Mouse (Mus musculus) testis, postnatal 14 days (tissue): Measurements from ENCODE around the gene Mafg.

ENCODE experiments used
- DNase-seq: peaks from one replicate; pipeline ENCODE4 v3.0.0; 2021; ENCODE audit warnings: low spot score

The Mafg gene

DNA sequence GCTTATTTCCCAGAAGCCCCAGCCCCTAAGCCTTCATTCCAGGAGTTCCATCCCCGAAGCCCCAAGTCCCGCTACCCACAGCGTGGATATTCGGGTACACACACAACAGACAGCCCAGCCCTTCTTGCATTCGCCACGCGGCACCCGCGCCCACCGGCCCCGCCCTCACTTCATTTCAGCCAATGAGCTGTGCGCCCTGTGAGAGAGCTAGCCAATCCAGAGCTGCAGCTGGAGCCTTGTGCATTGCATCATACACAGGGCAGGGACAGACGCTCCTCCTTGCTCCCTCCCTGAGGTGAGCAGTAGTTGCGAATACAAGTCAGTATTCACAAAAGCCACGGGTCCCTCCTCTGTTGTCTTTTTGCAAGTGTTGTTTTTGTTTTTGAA lies 10.2 kb upstream of the Mafg start, which contains the start of gene Pycr1:
Gene Pycr1 (minus strand): TSS at position 169 of the 387 bp plus-strand sequence.
- DNase-seq = peak; percentile 90

- no peak for DNase-seq
These were observed 9.7 kb upstream of the Mafg start for GRCm38 (mm10) chr11:120642939-120643600.

DNA sequence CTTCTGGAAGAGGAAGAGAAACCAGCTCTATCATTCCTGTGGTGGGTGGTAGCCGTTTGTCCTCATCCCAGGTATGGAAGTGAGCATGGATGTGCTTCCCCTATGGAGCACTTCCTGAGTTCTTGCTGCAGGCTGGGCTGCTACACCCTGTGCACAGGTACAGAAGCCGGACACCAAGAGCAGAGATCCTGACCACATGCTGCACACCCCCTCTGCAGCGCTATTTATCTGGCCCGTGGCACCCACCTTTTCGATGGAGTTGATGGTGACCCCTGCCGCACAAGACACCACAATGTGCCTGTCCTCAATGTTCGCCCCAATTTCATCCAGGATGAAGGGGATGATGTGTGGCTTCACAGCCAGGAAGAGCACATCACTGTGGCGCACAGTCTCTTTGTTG lies 8.5 kb upstream of the Mafg start:
- DNase-seq = no peak

DNA sequence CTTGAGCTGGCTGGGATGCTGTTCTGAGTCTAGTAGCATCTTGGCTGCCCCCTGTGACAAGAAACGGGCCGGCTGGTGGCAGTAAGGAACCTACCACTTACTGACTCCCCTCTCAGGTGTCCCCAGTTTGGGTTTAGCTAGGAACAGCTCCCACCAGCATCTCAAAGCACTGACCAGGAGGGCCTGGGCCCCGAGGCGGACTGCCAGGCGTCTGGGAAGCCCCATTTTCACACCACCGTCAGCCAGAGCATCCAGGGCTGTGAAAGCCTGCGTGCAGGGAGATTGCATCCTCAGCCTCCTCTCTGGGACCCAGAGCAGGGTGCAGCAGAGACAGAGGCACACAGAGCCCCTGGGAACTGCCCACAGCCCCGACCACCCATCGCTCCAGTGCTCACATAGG lies 7.9 kb upstream of the Mafg start:
- DNase-seq = no peak

GRCm38 (mm10) chr11:120634810-120635209 lies 1.4 kb upstream of the Mafg start:
- DNase-seq = no peak

GRCm38 (mm10) chr11:120632559-120633519 lies 561 bp downstream of the Mafg start:
- peak; percentile 75 for DNase-seq

- DNase-seq = no peak
These were observed 1.5 kb downstream of the Mafg start for GRCm38 (mm10) chr11:120631726-120632448.

- no peak for DNase-seq
These were observed 2.3 kb downstream of the Mafg start for GRCm38 (mm10) chr11:120630881-120631725.

- no peak for DNase-seq
These were observed 3.0 kb downstream of the Mafg start for GRCm38 (mm10) chr11:120630401-120630871.

- DNase-seq = no peak
These were observed 3.5 kb downstream of the Mafg start for GRCm38 (mm10) chr11:120629911-120630310.

DNA sequence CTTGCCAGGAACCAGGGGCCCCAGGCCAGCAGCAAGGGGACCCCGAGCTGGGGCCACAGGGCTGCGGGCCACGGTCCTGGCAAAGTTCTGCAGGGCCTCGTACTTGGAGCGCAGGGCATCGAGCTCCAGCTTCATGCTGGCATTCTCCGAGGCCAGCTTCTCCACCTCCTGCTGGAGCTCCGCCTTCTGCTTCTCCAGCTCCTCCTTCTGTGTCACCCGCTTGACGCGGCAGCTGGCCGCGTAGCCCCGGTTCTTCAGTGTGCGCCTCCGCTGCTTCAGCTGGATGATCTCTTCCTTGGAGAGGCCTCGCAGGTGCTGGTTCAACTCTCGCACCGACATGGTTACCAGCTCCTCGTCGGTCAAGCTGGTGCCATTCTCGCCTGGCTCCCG lies 4.1 kb downstream of the Mafg start:
- no peak for DNase-seq

DNA sequence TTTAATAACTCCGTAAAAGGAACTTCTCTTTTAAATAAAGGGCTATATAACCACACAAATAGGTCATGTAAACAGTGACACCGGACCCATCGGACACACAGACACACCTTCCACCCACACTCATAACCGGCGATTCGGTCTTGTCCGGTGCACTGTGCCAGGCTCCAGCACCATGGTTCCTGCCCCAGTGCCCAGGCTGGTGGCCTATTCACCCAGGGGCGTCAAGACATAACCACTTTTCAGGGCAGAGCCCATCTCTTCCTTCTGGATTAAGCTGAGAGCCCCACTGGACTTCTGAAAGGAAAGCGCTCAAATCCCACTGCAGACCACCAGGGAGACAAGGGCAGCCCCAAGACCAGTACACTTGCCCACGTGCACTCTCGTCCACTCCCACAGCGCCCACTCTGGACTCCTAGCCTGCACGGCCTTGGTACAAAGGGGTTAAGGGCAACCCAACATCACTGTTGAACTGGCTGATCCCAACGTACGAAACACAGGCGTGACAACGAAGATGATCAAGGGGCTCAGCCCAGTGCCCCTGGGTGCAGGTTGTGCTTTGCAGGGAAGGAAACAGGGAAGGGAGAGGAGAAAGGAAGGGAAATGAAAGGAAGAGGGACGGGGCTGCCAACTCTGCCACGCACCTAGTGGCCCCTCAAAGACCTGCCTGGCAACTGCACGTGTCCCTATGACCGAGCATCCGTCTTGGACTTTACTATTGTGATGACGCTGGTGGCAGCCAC lies 4.6 kb downstream of the Mafg start:
- DNase-seq = no peak

GRCm38 (mm10) chr11:120627468-120628300 lies 5.7 kb downstream of the Mafg start:
- DNase-seq = no peak

DNA sequence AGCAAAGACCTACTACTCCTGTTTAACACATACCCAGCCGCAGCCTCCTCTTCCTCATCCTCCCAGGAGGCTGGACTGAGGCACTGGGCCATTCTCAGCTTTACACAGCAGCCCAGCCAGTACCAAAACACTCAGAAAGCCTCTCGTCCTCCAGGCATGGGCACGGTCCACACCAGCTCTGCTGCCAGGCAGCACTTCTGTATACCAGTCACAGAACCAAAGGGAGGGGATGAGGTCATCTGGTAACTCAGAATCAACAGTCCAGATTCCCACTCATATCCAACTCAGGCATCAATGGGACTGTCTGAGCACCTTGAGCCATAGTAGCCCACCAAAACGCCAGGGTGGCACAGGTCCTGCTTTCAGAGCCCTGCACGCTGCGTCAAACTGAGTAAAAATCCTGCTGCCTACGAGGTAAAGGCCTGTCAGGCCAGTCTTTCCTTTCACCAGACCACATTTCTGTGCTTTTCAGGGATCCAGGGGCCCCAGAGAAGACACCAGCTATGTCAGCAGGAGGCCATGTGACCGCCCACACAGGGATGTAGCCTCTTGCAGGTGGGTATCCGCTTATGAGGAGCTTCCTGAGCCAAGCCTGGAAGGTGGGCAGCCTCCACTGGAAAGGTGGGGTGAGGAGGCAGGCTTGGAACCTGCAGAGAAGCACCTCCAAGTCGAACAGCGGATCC lies 6.5 kb downstream of the Mafg start:
- DNase-seq = no peak

- DNase-seq = no peak
These were observed 8.1 kb downstream of the Mafg start, which contains the start of gene Sirt7 for GRCm38 (mm10) chr11:120625152-120625775. Sirt7 (minus strand) TSS chr11:120625240.

DNA sequence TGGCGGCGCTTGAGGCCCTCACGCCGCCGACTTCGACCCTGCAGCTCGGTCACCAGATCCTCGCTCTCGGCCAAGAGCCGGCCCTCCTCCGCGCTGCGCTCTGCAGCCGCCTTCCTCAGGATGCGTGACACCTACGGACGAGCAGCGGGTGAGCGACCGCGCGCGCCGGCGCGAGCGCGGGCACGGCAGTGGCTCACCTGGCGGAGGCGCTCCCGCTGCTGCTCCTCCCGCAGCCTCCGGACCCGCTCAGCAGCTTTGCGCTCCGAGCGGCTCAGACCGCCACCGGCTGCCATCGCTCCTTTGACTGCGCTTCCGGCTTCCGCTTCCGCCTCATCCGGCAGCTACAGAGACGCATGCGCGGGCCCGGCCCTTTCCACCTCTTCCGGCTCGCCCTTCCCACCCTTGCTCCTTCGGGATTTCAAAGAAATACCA lies 8.7 kb downstream of the Mafg start:
- peak; percentile 84 for DNase-seq

GRCm38 (mm10) chr11:120623961-120624679 lies 9.3 kb downstream of the Mafg start:
- peak; percentile 70 for DNase-seq

GRCm38 (mm10) chr11:120622805-120623204 lies 10.6 kb downstream of the Mafg start:
- DNase-seq = no peak
